Mouse (Mus musculus): Measurements from ENCODE around the gene Gm20388. TPM values are rescaled to one million over a fixed set of nuclear protein-coding genes. Genes with fewer than 3 reads are reported as not detected.

Gene Gm20388
- polyA plus RNA-seq, 1 experiment from 2014 or later = not detected

GRCm38 (mm10) chr8:122981646-122982045 lies 3071.0 kb downstream of the Gm20388 start:
- H3K9ac ChIP-seq = no peak overlapping the region
- peaks cover 55% of the 10 kb centered on the region for H3K4me1 ChIP-seq
- no peak overlapping the region for H3K27ac ChIP-seq (replicated peaks)
- no peak for ATAC-seq (ENCODE audit: extremely low read depth, insufficient number of reproducible peaks, low FRiP score, low TSS enrichment)
- H3K4me2 ChIP-seq = no peak overlapping the region
- no peaks in the 10 kb centered on the region for H3K36me3 ChIP-seq
- H3K4me3 ChIP-seq = no peak overlapping the region
- no peaks in the 10 kb centered on the region for H3K9me3 ChIP-seq
- WGBS = 75% methylated on average over 5 of the region's 5 CpGs
- H3K27me3 ChIP-seq (replicated peaks) = no peaks in the 10 kb centered on the region

DNA sequence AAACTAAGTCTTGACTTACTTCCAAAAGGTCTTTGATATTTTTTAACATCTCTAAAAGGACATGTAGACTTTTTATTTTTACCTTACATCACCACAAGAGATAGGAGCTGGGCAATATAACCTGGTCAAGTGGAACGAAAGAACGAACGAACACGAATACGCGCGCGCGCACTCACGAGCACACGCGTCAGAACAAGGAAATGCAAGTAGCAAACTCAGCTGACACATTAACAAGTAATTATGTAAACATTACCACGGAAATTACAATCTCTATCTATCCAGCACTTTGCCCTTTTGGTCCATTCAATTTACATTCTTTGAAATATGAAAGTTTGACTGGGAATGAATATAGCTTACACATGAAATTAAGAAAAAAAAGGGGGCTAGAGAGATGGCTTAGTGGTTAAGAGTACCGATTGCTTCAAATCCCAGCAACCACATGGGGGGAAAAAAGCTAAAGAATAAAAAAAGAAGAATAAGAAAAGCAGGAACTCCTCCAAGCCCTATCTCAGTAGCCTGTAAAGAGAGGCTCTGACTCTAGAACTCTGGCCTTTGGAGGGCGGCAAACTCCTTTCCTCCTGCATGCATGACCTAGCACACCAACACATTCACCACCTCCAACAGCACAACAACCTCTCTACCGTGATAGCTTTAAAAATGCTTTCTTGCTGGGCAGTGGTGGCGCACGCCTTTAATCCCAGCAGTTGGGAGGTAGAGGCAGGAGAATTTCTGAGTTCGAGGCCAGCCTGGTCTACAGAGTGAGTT lies 3072.7 kb downstream of the Gm20388 start:
- ATAC-seq (ENCODE audit: extremely low read depth, insufficient number of reproducible peaks, low FRiP score, low TSS enrichment) = no peak
- H3K4me2 ChIP-seq = no peak overlapping the region
- no peak overlapping the region for H3K4me3 ChIP-seq
- 88% methylated on average over 19 of the region's 19 CpGs for WGBS
- H3K27me3 ChIP-seq (replicated peaks) = no peaks in the 10 kb centered on the region
- no peak overlapping the region for H3K27ac ChIP-seq (replicated peaks)
- H3K36me3 ChIP-seq = no peaks in the 10 kb centered on the region
- peaks cover 63% of the 10 kb centered on the region for H3K4me1 ChIP-seq
- H3K9ac ChIP-seq = no peak overlapping the region
- no peaks in the 10 kb centered on the region for H3K9me3 ChIP-seq

GRCm38 (mm10) chr8:122984175-122984574 lies 3073.5 kb downstream of the Gm20388 start:
- H3K9me3 ChIP-seq = no peaks in the 10 kb centered on the region
- no peak for ATAC-seq (ENCODE audit: extremely low read depth, insufficient number of reproducible peaks, low FRiP score, low TSS enrichment)
- no peak overlapping the region for H3K9ac ChIP-seq
- peaks cover 60% of the 10 kb centered on the region for H3K4me1 ChIP-seq
- 89% methylated on average over 3 of the region's 3 CpGs for WGBS
- no peak overlapping the region for H3K4me3 ChIP-seq
- no peak overlapping the region for H3K4me2 ChIP-seq
- H3K27me3 ChIP-seq (replicated peaks) = no peaks in the 10 kb centered on the region
- H3K27ac ChIP-seq (replicated peaks) = no peak overlapping the region
- no peaks in the 10 kb centered on the region for H3K36me3 ChIP-seq

- Histone ChIP-seq H3K27ac (replicated peaks) (no peak overlapping the region), H3K4me2 (no peak overlapping the region), H3K9ac (no peak overlapping the region), H3K4me1 (peaks cover 59% of the 10 kb centered on the region), H3K36me3 (no peaks in the 10 kb centered on the region), H3K4me3 (no peak overlapping the region), H3K9me3 (no peaks in the 10 kb centered on the region), H3K27me3 (replicated peaks) (no peaks in the 10 kb centered on the region)
- ATAC-seq (ENCODE audit: extremely low read depth, insufficient number of reproducible peaks, low FRiP score, low TSS enrichment) = no peak
- 83% methylated on average over 8 of the region's 8 CpGs for WGBS
These were observed 3076.0 kb downstream of the Gm20388 start for GRCm38 (mm10) chr8:122986501-122987184.

DNA sequence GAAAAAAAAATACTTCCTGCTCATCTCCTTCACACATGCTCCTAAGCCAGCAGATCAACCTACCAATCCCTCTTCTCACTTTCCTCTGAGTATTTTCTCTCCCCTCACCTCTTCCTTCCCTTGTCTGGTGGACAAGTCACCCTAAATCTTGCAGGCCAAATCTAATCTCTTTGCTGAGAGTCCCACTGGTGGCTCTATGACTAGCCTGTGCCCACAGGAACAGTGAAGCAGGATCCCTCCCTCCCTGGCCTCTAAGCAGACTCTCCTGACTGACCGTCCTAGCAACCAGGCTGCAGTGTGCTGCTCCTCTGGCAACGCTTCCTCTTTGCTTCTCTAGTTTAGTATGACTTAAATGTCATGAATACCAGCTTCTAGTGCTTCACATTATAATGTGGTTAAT lies 3076.6 kb downstream of the Gm20388 start:
- peaks cover 60% of the 10 kb centered on the region for H3K4me1 ChIP-seq
- H3K27ac ChIP-seq (replicated peaks) = no peak overlapping the region
- H3K4me2 ChIP-seq = no peak overlapping the region
- 27% methylated on average over 2 of the region's 2 CpGs for WGBS
- H3K4me3 ChIP-seq = no peak overlapping the region
- no peak for ATAC-seq (ENCODE audit: extremely low read depth, insufficient number of reproducible peaks, low FRiP score, low TSS enrichment)
- H3K36me3 ChIP-seq = no peaks in the 10 kb centered on the region
- H3K27me3 ChIP-seq (replicated peaks) = no peaks in the 10 kb centered on the region
- no peaks in the 10 kb centered on the region for H3K9me3 ChIP-seq
- H3K9ac ChIP-seq = no peak overlapping the region

DNA sequence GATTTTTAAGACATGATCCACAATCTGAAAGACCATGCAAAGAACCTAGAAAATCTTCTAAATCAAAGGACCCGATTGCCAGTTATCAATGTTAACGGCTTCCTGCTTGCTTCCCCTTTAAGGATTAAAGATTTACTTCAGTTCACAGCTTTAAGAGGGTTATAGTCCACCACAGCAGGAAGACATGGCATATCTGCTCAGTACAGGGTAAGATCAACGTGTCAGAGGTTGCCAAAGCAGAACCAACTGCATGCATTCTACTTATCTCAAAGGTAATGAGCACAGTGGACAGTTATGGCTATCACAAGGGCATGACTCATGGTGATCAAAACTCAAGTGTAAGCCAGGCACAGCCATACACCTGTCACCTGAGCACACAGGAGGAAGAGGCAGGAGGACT lies 3078.3 kb downstream of the Gm20388 start:
- H3K4me2 ChIP-seq = no peak overlapping the region
- H3K9me3 ChIP-seq = no peaks in the 10 kb centered on the region
- H3K27ac ChIP-seq (replicated peaks) = no peak overlapping the region
- WGBS = 62% methylated on average over 3 of the region's 3 CpGs
- no peak overlapping the region for H3K9ac ChIP-seq
- H3K4me1 ChIP-seq = peaks cover 72% of the 10 kb centered on the region
- no peaks in the 10 kb centered on the region for H3K36me3 ChIP-seq
- ATAC-seq (ENCODE audit: extremely low read depth, insufficient number of reproducible peaks, low FRiP score, low TSS enrichment) = no peak
- H3K4me3 ChIP-seq = no peak overlapping the region
- no peaks in the 10 kb centered on the region for H3K27me3 ChIP-seq (replicated peaks)

- Histone ChIP-seq H3K9me3 (no peaks in the 10 kb centered on the region), H3K4me1 (peaks cover 82% of the 10 kb centered on the region), H3K9ac (no peak overlapping the region), H3K27ac (replicated peaks) (no peak overlapping the region), H3K27me3 (replicated peaks) (no peaks in the 10 kb centered on the region), H3K4me3 (no peak overlapping the region), H3K4me2 (no peak overlapping the region), H3K36me3 (no peaks in the 10 kb centered on the region)
- ATAC-seq (ENCODE audit: extremely low read depth, insufficient number of reproducible peaks, low FRiP score, low TSS enrichment) = no peak
- WGBS = 82% methylated on average over 2 of the region's 2 CpGs
These were observed 3079.3 kb downstream of the Gm20388 start for GRCm38 (mm10) chr8:122989976-122990375.

DNA sequence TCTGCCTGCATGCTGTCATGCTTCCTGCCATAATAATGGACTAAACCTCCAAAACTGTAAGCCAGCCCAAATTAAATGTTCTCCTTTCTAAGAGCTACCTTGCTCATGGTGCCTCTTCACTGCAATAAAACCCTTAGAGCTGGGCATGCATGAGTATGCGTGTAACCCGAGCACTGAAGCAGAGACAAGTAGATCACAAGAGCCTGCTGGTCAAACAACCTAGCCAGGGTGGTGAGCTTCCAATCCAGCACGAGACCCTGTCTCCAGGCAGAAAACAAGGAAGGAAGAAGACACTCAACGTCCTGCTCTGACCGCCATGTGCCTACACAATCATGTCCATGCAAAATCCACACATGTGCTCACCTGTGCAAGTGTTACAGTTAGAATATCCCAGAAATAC lies 3080.7 kb downstream of the Gm20388 start:
- H3K27me3 ChIP-seq (replicated peaks) = no peaks in the 10 kb centered on the region
- no peak overlapping the region for H3K27ac ChIP-seq (replicated peaks)
- H3K9me3 ChIP-seq = no peaks in the 10 kb centered on the region
- WGBS = 83% methylated on average over 5 of the region's 5 CpGs
- H3K36me3 ChIP-seq = no peaks in the 10 kb centered on the region
- ATAC-seq (ENCODE audit: extremely low read depth, insufficient number of reproducible peaks, low FRiP score, low TSS enrichment) = no peak
- H3K4me3 ChIP-seq = no peak overlapping the region
- no peak overlapping the region for H3K9ac ChIP-seq
- peaks cover 71% of the 10 kb centered on the region for H3K4me1 ChIP-seq
- H3K4me2 ChIP-seq = no peak overlapping the region

DNA sequence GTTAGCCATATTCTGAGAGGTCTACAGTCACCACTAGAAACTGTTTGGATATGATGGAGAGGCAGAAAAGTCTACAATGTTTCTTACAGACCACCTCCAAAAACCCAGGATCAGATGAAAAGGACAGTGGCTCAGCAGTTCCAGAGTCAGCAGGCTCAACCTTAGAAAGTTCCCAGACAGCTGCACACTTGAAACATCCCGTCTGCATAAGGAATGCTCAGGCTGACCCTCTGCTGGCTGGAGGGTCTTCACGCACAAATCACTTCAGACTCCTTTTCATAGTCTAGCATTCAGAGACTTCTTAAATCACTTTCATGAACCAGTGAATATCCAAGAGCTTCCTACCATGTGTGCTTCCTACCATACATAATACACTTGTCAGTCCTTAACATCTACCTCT lies 3081.7 kb downstream of the Gm20388 start:
- Histone ChIP-seq H3K4me2 (no peak overlapping the region), H3K27me3 (replicated peaks) (no peaks in the 10 kb centered on the region), H3K36me3 (no peaks in the 10 kb centered on the region), H3K4me1 (peaks cover 71% of the 10 kb centered on the region), H3K4me3 (no peak overlapping the region), H3K27ac (replicated peaks) (no peak overlapping the region), H3K9me3 (no peaks in the 10 kb centered on the region), H3K9ac (no peak overlapping the region)
- WGBS = 38% methylated on average over 2 of the region's 2 CpGs
- no peak for ATAC-seq (ENCODE audit: extremely low read depth, insufficient number of reproducible peaks, low FRiP score, low TSS enrichment)

- peaks cover 71% of the 10 kb centered on the region for H3K4me1 ChIP-seq
- no peak for ATAC-seq (ENCODE audit: extremely low read depth, insufficient number of reproducible peaks, low FRiP score, low TSS enrichment)
- no peak overlapping the region for H3K9ac ChIP-seq
- H3K9me3 ChIP-seq = no peaks in the 10 kb centered on the region
- H3K27ac ChIP-seq (replicated peaks) = no peak overlapping the region
- no peak overlapping the region for H3K4me2 ChIP-seq
- no peaks in the 10 kb centered on the region for H3K36me3 ChIP-seq
- H3K27me3 ChIP-seq (replicated peaks) = no peaks in the 10 kb centered on the region
- 72% methylated on average over 3 of the region's 3 CpGs for WGBS
- H3K4me3 ChIP-seq = no peak overlapping the region
These were observed 3082.4 kb downstream of the Gm20388 start for GRCm38 (mm10) chr8:122993031-122993430.

- WGBS = 30% methylated on average over 5 of the region's 5 CpGs
- H3K4me1 ChIP-seq = peaks cover 73% of the 10 kb centered on the region
- H3K9ac ChIP-seq = peak overlapping the region; percentile 2; the same call in 1 of the 2 replicates
- peak overlapping the region; percentile 8; the same call in 1 of the 2 replicates for H3K27ac ChIP-seq (replicated peaks)
- H3K36me3 ChIP-seq = no peaks in the 10 kb centered on the region
- H3K4me3 ChIP-seq = no peak overlapping the region
- no peaks in the 10 kb centered on the region for H3K27me3 ChIP-seq (replicated peaks)
- no peak overlapping the region for H3K4me2 ChIP-seq
- no peak for ATAC-seq (ENCODE audit: extremely low read depth, insufficient number of reproducible peaks, low FRiP score, low TSS enrichment)
- no peaks in the 10 kb centered on the region for H3K9me3 ChIP-seq
These were observed 3083.1 kb downstream of the Gm20388 start for GRCm38 (mm10) chr8:122993740-122994139.

- Histone ChIP-seq H3K36me3 (no peaks in the 10 kb centered on the region), H3K4me1 (peaks cover 55% of the 10 kb centered on the region), H3K27ac (replicated peaks) (peak overlapping the region; percentile 20; the same call in 1 of the 2 replicates), H3K9me3 (no peaks in the 10 kb centered on the region), H3K4me2 (no peak overlapping the region), H3K9ac (peak overlapping the region; percentile 52; the same call in 1 of the 2 replicates), H3K27me3 (replicated peaks) (no peaks in the 10 kb centered on the region), H3K4me3 (no peak overlapping the region)
- ATAC-seq (ENCODE audit: extremely low read depth, insufficient number of reproducible peaks, low FRiP score, low TSS enrichment) = no peak
- 53% methylated on average over 4 of the region's 4 CpGs for WGBS
These were observed 3087.3 kb downstream of the Gm20388 start for GRCm38 (mm10) chr8:122997963-122998362.

All from heart, embryonic 13.5 days (tissue).